In the genomic region with DNA sequence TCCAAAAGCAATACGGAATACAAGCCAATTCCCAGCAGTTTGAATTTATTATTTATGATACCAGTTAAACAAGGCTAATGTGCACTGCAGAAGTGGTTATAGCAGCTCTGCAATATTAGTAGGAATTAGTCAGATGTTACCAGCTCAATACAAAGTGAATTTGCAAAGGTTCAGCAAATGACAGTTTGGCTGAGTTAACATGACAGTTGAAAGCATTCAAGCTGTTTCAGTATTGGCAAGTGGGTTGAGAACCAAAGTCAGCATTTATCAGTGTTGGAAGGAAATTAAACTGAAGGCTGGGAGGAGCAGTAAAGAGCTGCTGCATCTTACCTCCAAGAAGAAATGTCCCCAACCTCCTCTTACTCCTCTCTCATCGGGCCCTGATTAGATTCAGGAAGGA, we compare ENCODE assay signal across 26 mouse cellular contexts.
DNase-seq lines count a peak whose midpoint lies in the region; ATAC-seq and TF ChIP-seq lines count a peak whose summit lies in the region.
"Had no signal": no experiment of that assay in that cellular context is flagged by ENCODE, and none has a peak within 500 bp of the region (broad histone marks: within the 10 kb centered on the region; RNA-seq: fewer than 3 reads in every experiment).

No protein-coding gene starts in this region.

- ATAC-seq in forebrain, postnatal 0 days = peak; percentile 34; the same call in 1 of the 2 replicates
- ATAC-seq in forebrain, embryonic 15.5 days (replicated peaks) = no peak
- ATAC-seq in kidney, postnatal 0 days (replicated peaks; ENCODE audit: low FRiP score, low read depth) = no peak
- ATAC-seq: activated CD4-positive, CD25-positive, alpha-beta regulatory T cell, adult 4 months; intestine, embryonic 15.5 days had no signal

- no peak overlapping the region for H3K9ac ChIP-seq in forebrain, postnatal 0 days
- H3K9ac ChIP-seq in forebrain, embryonic 15.5 days (replicated peaks) = no peak overlapping the region
- no peak overlapping the region for H3K9ac ChIP-seq in kidney, postnatal 0 days (ENCODE audit: low read depth, low read length)
- H3K9ac ChIP-seq: embryonic facial prominence, embryonic 15.5 days; hindbrain, embryonic 15.5 days; intestine, embryonic 15.5 days; limb, embryonic 13.5 days; midbrain, embryonic 12.5 days had no signal

- TF ChIP-seq POLR2A in brain, embryonic 14.5 days (IDR thresholded peaks at IDR 0.05; ENCODE audit: borderline replicate concordance, extremely low read depth, insufficient read depth, insufficient read length, poor library complexity, severe bottlenecking) = no peak

- H3K4me3 ChIP-seq in forebrain, postnatal 0 days (ENCODE audit: low read depth, low read length) = no peak overlapping the region
- H3K4me3 ChIP-seq in forebrain, embryonic 15.5 days = no peak overlapping the region
- H3K4me3 ChIP-seq in kidney, postnatal 0 days (replicated peaks; ENCODE audit: low read depth, low read length) = no peak overlapping the region
- H3K4me3 ChIP-seq: embryonic facial prominence, embryonic 10.5 days; embryonic facial prominence, embryonic 15.5 days; hindbrain, embryonic 15.5 days; intestine, embryonic 15.5 days; limb, embryonic 13.5 days; midbrain, embryonic 12.5 days had no signal

- H3K4me2 ChIP-seq in forebrain, postnatal 0 days (ENCODE audit: low read depth) = no peak overlapping the region
- no peak overlapping the region for H3K4me2 ChIP-seq in forebrain, embryonic 15.5 days (replicated peaks)
- H3K4me2 ChIP-seq in kidney, postnatal 0 days (ENCODE audit: low read length) = no peak overlapping the region
- H3K4me2 ChIP-seq: embryonic facial prominence, embryonic 15.5 days; hindbrain, embryonic 15.5 days; intestine, embryonic 15.5 days; limb, embryonic 13.5 days; liver, embryonic 11.5 days; midbrain, embryonic 12.5 days had no signal

- no peaks in the 10 kb centered on the region for H3K27me3 ChIP-seq in forebrain, postnatal 0 days (ENCODE audit: insufficient read depth, low read length)
- no peaks in the 10 kb centered on the region for H3K27me3 ChIP-seq in forebrain, embryonic 15.5 days
- H3K27me3 ChIP-seq in kidney, postnatal 0 days (ENCODE audit: insufficient read depth, low read length) = no peaks in the 10 kb centered on the region
- H3K27me3 ChIP-seq: embryonic facial prominence, embryonic 15.5 days; hindbrain, embryonic 15.5 days; intestine, embryonic 15.5 days; limb, embryonic 13.5 days; midbrain, embryonic 12.5 days had no signal

- no peaks in the 10 kb centered on the region for H3K9me3 ChIP-seq in forebrain, postnatal 0 days (ENCODE audit: low read length)
- no peaks in the 10 kb centered on the region for H3K9me3 ChIP-seq in forebrain, embryonic 15.5 days
- no peaks in the 10 kb centered on the region for H3K9me3 ChIP-seq in kidney, postnatal 0 days (replicated peaks; ENCODE audit: low read length)
- H3K9me3 ChIP-seq: embryonic facial prominence, embryonic 10.5 days; embryonic facial prominence, embryonic 15.5 days; hindbrain, embryonic 15.5 days; intestine, embryonic 15.5 days; limb, embryonic 13.5 days; midbrain, embryonic 12.5 days had no signal

- DNase-seq in forebrain, postnatal 0 days = peak; percentile 14
- DNase-seq in kidney, postnatal 0 days (ENCODE audit: low spot score) = peak; percentile 21
- DNase-seq in kidney, adult 11 months = no peak
- peak; percentile 42 for DNase-seq in brain, adult 2 months (ENCODE audit: low read depth, low spot score)
- peak; percentile 73 for DNase-seq in brain, embryonic 14.5 days (ENCODE audit: low read depth)
- no peak for DNase-seq in natural killer cell, adult 2 months (ENCODE audit: low spot score in 2 of 2)
- DNase-seq: adrenal gland, adult 2 months; adrenal gland, postnatal 36 days; B cell, adult 2 months; cerebellum, adult 11 months; cerebellum, adult 9-11 months; gastrocnemius, postnatal 10 days; kidney, adult 8-10 months; kidney, postnatal 10 days; lung, postnatal 36 days; right cerebral cortex, postnatal 14 days; thymus, postnatal 4 days had no signal

- H3K36me3 ChIP-seq in forebrain, postnatal 0 days (ENCODE audit: insufficient read depth) = no peaks in the 10 kb centered on the region
- H3K36me3 ChIP-seq in forebrain, embryonic 15.5 days = no peaks in the 10 kb centered on the region
- H3K36me3 ChIP-seq in kidney, postnatal 0 days (ENCODE audit: insufficient read depth, low read length) = no peaks in the 10 kb centered on the region
- H3K36me3 ChIP-seq: embryonic facial prominence, embryonic 10.5 days; embryonic facial prominence, embryonic 15.5 days; hindbrain, embryonic 15.5 days; intestine, embryonic 15.5 days; limb, embryonic 13.5 days; midbrain, embryonic 12.5 days had no signal

- WGBS in forebrain, postnatal 0 days = 70% methylated on average over 2 of the region's 2 CpGs
- WGBS in forebrain, embryonic 15.5 days = 72% methylated on average over 2 of the region's 2 CpGs
- 70% methylated on average over 2 of the region's 2 CpGs for WGBS in kidney, postnatal 0 days

- no peak for TF ChIP-seq CTCF in forebrain, postnatal 0 days (IDR thresholded peaks at IDR 0.05; ENCODE audit: low read depth)
- no peak for TF ChIP-seq CTCF in kidney, postnatal 0 days (IDR thresholded peaks at IDR 0.05; ENCODE audit: low read depth)
- TF ChIP-seq CTCF in brain, embryonic 14.5 days (IDR thresholded peaks at IDR 0.05; ENCODE audit: borderline replicate concordance, extremely low read depth, insufficient read depth, insufficient read length) = no peak

- H3K4me1 ChIP-seq in forebrain, postnatal 0 days (ENCODE audit: insufficient read depth) = no peaks in the 10 kb centered on the region
- H3K4me1 ChIP-seq in forebrain, embryonic 15.5 days = no peaks in the 10 kb centered on the region
- H3K4me1 ChIP-seq in kidney, postnatal 0 days (replicated peaks; ENCODE audit: insufficient read depth, low read length) = no peaks in the 10 kb centered on the region
- H3K4me1 ChIP-seq: embryonic facial prominence, embryonic 10.5 days; embryonic facial prominence, embryonic 15.5 days; hindbrain, embryonic 15.5 days; intestine, embryonic 15.5 days; limb, embryonic 13.5 days; midbrain, embryonic 12.5 days had no signal

- H3K27ac ChIP-seq in forebrain, postnatal 0 days (ENCODE audit: low read depth, low read length) = no peak overlapping the region
- no peak overlapping the region for H3K27ac ChIP-seq in forebrain, embryonic 15.5 days (replicated peaks)
- H3K27ac ChIP-seq in kidney, postnatal 0 days = no peak overlapping the region
- H3K27ac ChIP-seq: embryonic facial prominence, embryonic 10.5 days; embryonic facial prominence, embryonic 15.5 days; hindbrain, embryonic 15.5 days; intestine, embryonic 15.5 days; limb, embryonic 13.5 days; midbrain, embryonic 12.5 days had no signal

Comparison
In these comparisons a context has a peak if more than half of its experiments do, and no peak if none do; other contexts are left out.
1. DNase-seq: peak in forebrain, postnatal 0 days (single experiment), kidney, postnatal 0 days (single experiment), brain, adult 2 months (single experiment) and brain, embryonic 14.5 days (single experiment); none in kidney, adult 11 months (single experiment) and natural killer cell, adult 2 months (0 of 2).